Mouse (Mus musculus): ENCODE measurements around the gene Deup1. TPM values are rescaled to one million over a fixed set of nuclear protein-coding genes. Genes with fewer than 3 reads are reported as not detected.

The Deup1 gene
- polyA plus RNA-seq, 1 experiment, result not detected

GRCm38 (mm10) chr9:15531204-15531603 lies 96.5 kb downstream of the Deup1 start:
- peaks cover 40% of the 10 kb centered on the region for H3K4me1 ChIP-seq (ENCODE audit: control insufficient read depth, insufficient read depth, insufficient read length, low read length)
- H3K27ac ChIP-seq (replicated peaks; ENCODE audit: low read depth, low read length), result peak overlapping the region; percentile 2; the same call in 1 of the 2 replicates
- H3K4me3 ChIP-seq (ENCODE audit: insufficient read depth, low read depth, low read length), result no peak overlapping the region

DNA sequence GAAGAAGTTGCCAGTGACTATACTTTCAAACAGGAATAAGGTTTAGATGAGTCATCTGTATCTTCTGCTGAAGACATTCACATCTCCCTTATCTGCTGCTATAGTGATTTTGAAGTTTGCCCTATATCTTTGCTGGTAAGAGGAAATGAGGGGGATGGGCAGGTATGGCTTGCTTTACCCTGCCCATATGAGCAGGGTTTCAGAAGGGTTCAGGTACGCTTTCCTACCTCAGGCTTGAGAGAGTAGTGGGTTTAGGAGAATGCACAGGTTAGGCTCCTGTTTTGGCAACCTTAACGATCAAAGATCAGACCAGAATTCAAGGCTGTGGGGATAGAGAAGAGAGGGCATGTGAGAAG lies 97.8 kb downstream of the Deup1 start:
- H3K4me3 ChIP-seq (ENCODE audit: insufficient read depth, low read depth, low read length), result no peak overlapping the region
- H3K27ac ChIP-seq (replicated peaks; ENCODE audit: low read depth, low read length), result 0 out of 2 replicates have a peak overlapping the region, but pooled peaks have one; percentile 8
- peaks cover 40% of the 10 kb centered on the region for H3K4me1 ChIP-seq (ENCODE audit: control insufficient read depth, insufficient read depth, insufficient read length, low read length)

- Histone ChIP-seq H3K27ac (replicated peaks; ENCODE audit: low read depth, low read length) (peak overlapping the region; percentile 57), H3K4me3 (ENCODE audit: insufficient read depth, low read depth, low read length) (no peak overlapping the region), H3K4me1 (ENCODE audit: control insufficient read depth, insufficient read depth, insufficient read length, low read length) (peaks cover 37% of the 10 kb centered on the region)
Observed at GRCm38 (mm10) chr9:15529275-15529964, 98.3 kb downstream of the Deup1 start.

- H3K4me3 ChIP-seq (ENCODE audit: insufficient read depth, low read depth, low read length), result no peak overlapping the region
- peaks cover 38% of the 10 kb centered on the region for H3K4me1 ChIP-seq (ENCODE audit: control insufficient read depth, insufficient read depth, insufficient read length, low read length)
- H3K27ac ChIP-seq (replicated peaks; ENCODE audit: low read depth, low read length), result peak overlapping the region; percentile 90
Observed at GRCm38 (mm10) chr9:15528368-15528767, 99.4 kb downstream of the Deup1 start.

DNA sequence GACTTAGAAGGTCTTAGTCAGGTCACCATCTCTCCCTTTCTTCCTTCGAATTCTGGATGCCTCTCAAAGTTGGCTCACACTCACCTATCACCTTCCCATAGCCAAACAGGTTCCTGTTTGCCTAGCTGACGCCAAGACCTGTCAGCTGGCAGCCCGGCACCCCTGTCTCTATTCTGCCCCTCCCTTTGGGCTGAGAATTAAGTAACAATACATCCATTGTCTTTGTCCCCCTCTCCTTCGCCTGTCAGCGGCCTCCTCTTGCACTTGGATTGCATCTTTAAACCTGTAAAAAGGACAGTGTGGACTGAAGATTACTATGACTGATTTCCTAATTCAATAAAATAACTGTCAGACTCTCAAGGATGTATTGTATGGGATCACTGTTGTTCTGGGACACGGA lies 99.9 kb downstream of the Deup1 start:
- no peak overlapping the region for H3K4me3 ChIP-seq (ENCODE audit: insufficient read depth, low read depth, low read length)
- peaks cover 41% of the 10 kb centered on the region for H3K4me1 ChIP-seq (ENCODE audit: control insufficient read depth, insufficient read depth, insufficient read length, low read length)
- peak overlapping the region; percentile 90 for H3K27ac ChIP-seq (replicated peaks; ENCODE audit: low read depth, low read length)

GRCm38 (mm10) chr9:15526539-15526938 lies 101.2 kb downstream of the Deup1 start:
- H3K4me1 ChIP-seq (ENCODE audit: control insufficient read depth, insufficient read depth, insufficient read length, low read length), result peaks cover 40% of the 10 kb centered on the region
- peak overlapping the region; percentile 87 for H3K27ac ChIP-seq (replicated peaks; ENCODE audit: low read depth, low read length)
- H3K4me3 ChIP-seq (ENCODE audit: insufficient read depth, low read depth, low read length), result no peak overlapping the region

GRCm38 (mm10) chr9:15525246-15525645 lies 102.5 kb downstream of the Deup1 start:
- peaks cover 44% of the 10 kb centered on the region for H3K4me1 ChIP-seq (ENCODE audit: control insufficient read depth, insufficient read depth, insufficient read length, low read length)
- H3K4me3 ChIP-seq (ENCODE audit: insufficient read depth, low read depth, low read length), result peak overlapping the region; percentile 19; the same call in 1 of the 2 replicates
- peak overlapping the region; percentile 87 for H3K27ac ChIP-seq (replicated peaks; ENCODE audit: low read depth, low read length)

DNA sequence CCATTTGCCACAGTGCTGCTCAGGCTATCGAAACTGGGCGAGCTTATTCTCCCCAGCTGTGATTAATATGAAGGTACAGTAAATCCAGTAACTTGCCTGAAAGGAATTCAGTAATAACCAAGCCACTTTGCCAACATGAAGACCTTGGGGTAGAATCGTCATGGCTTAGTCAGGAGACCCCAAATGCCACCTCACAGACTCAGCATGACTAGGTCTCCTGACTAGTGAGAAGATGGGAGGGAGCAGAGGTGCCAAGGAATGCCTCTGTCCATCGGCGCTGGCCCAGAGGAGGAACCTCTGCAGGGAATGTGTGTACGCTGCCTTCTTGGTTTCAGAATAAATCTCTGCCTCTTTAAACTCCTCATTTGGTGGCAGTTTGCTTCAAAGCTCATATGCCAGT lies 104.1 kb downstream of the Deup1 start:
- H3K27ac ChIP-seq (replicated peaks; ENCODE audit: low read depth, low read length), result peak overlapping the region; percentile 4; the same call in 1 of the 2 replicates
- peaks cover 39% of the 10 kb centered on the region for H3K4me1 ChIP-seq (ENCODE audit: control insufficient read depth, insufficient read depth, insufficient read length, low read length)

DNA sequence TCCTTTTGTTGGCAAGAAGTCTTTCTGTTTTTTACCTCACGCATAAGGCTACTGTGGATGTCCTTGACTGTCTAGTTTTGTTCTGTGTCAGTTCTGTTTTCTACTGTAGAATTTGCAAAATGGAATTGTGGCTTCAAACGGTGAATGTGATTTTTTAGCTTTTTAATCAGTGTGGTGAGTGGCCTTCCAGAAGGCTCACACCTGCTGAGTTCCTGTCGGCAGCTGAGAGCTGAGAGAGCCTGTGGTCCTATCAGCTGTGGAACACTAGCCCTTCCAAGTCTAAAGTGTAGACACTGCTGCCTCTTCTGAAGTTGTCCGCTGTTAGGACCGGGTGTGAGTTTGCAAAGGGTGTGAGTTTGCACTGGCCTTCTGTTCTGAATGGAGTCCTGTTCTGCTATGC lies 104.8 kb downstream of the Deup1 start:
- peak overlapping the region; percentile 56; the same call in 1 of the 2 replicates for H3K27ac ChIP-seq (replicated peaks; ENCODE audit: low read depth, low read length)
- no peak overlapping the region for H3K4me3 ChIP-seq (ENCODE audit: insufficient read depth, low read depth, low read length)
- H3K4me1 ChIP-seq (ENCODE audit: control insufficient read depth, insufficient read depth, insufficient read length, low read length), result peaks cover 46% of the 10 kb centered on the region

More for the DNA sequence above, 104.1 kb downstream of the Deup1 start:
- H3K4me3 ChIP-seq (ENCODE audit: insufficient read depth, low read depth, low read length), result no peak overlapping the region

- H3K4me3 ChIP-seq (ENCODE audit: insufficient read depth, low read depth, low read length), result no peak overlapping the region
- H3K4me1 ChIP-seq (ENCODE audit: control insufficient read depth, insufficient read depth, insufficient read length, low read length), result peaks cover 43% of the 10 kb centered on the region
- no peak overlapping the region for H3K27ac ChIP-seq (replicated peaks; ENCODE audit: low read depth, low read length)
Observed at GRCm38 (mm10) chr9:15522348-15522747, 105.4 kb downstream of the Deup1 start.

GRCm38 (mm10) chr9:15517979-15518378 lies 109.8 kb downstream of the Deup1 start:
- H3K27ac ChIP-seq (replicated peaks; ENCODE audit: low read depth, low read length), result no peak overlapping the region
- no peak overlapping the region for H3K4me3 ChIP-seq (ENCODE audit: insufficient read depth, low read depth, low read length)
- peaks cover 43% of the 10 kb centered on the region for H3K4me1 ChIP-seq (ENCODE audit: control insufficient read depth, insufficient read depth, insufficient read length, low read length)

GRCm38 (mm10) chr9:15516007-15516406 lies 111.7 kb downstream of the Deup1 start:
- no peak overlapping the region for H3K4me3 ChIP-seq (ENCODE audit: insufficient read depth, low read depth, low read length)
- H3K27ac ChIP-seq (replicated peaks; ENCODE audit: low read depth, low read length), result peak overlapping the region; percentile 1; the same call in 1 of the 2 replicates
- H3K4me1 ChIP-seq (ENCODE audit: control insufficient read depth, insufficient read depth, insufficient read length, low read length), result peaks cover 48% of the 10 kb centered on the region

DNA sequence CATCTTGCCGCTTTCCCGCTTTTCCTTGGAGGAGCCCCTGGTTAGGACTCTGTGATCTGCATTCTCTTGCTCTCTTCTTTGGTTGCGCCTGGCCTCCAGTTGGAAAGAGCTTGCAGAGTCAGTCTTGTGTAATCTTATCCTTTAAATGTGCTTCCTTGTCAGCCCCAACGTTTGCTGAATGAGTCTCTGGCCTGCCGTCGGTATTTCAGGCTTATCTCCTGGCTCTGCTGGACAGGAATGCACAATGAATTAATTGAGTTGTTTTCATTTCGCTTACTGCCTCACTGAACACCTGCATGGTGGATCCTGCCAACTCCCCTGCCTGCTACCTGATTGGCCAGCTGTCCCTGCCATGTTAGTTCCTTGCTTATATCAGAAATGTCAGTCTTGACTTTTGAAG lies 114.8 kb downstream of the Deup1 start:
- H3K27ac ChIP-seq (replicated peaks; ENCODE audit: low read depth, low read length), result no peak overlapping the region
- peaks cover 54% of the 10 kb centered on the region for H3K4me1 ChIP-seq (ENCODE audit: control insufficient read depth, insufficient read depth, insufficient read length, low read length)
- no peak overlapping the region for H3K4me3 ChIP-seq (ENCODE audit: insufficient read depth, low read depth, low read length)

GRCm38 (mm10) chr9:15510557-15511310 lies 117.0 kb downstream of the Deup1 start:
- Histone ChIP-seq H3K27ac (replicated peaks; ENCODE audit: low read depth, low read length) (0 out of 2 replicates have a peak overlapping the region, but pooled peaks have one; percentile 23), H3K4me3 (ENCODE audit: insufficient read depth, low read depth, low read length) (no peak overlapping the region), H3K4me1 (ENCODE audit: control insufficient read depth, insufficient read depth, insufficient read length, low read length) (peaks cover 50% of the 10 kb centered on the region)
